Comparison of ENCODE assay signal across 8 mouse cellular contexts in genomic region chr3:97628391-97629001, GRCm38 (mm10). TPM values are rescaled to one million over a fixed set of nuclear protein-coding genes. Genes with fewer than 3 reads are reported as not detected.
A peak's percentile ranks its signal among the peaks of the same experiment; 100 is the strongest.
DNase-seq lines count a peak whose midpoint lies in the region; ATAC-seq and TF ChIP-seq lines count a peak whose summit lies in the region.

Fmo5 (plus strand) TSS chr3:97628804.

- TF ChIP-seq POLR2A in limb, embryonic 14.5 days (IDR thresholded peaks at IDR 0.05; ENCODE audit: borderline replicate concordance, extremely low read depth, insufficient read depth, insufficient read length): no peak

- 0 out of 2 replicates have a peak within 1 kb of the TSS, but pooled peaks have one; percentile 2 for H3K9ac ChIP-seq in forebrain, embryonic 15.5 days (replicated peaks)
- H3K9ac ChIP-seq in hindbrain, embryonic 11.5 days (ENCODE audit: low read depth, low read length): peak within 1 kb of the TSS; percentile 16; the same call in 1 of the 2 replicates
- H3K9ac ChIP-seq in limb, embryonic 14.5 days (ENCODE audit: low read depth, low read length, severe bottlenecking): peak within 1 kb of the TSS; percentile 37
- no peak within 1 kb of the TSS for H3K9ac ChIP-seq in midbrain, embryonic 15.5 days
- H3K9ac ChIP-seq in stomach, embryonic 14.5 days (replicated peaks; ENCODE audit: low read depth, low read length): peak within 1 kb of the TSS; percentile 48; the same call in 1 of the 2 replicates

- H3K4me1 ChIP-seq in forebrain, embryonic 15.5 days: 0 out of 2 replicates have a peak, but pooled peaks cover 6% of the 10 kb centered on the region
- no peaks in the 10 kb centered on the region for H3K4me1 ChIP-seq in hindbrain, embryonic 11.5 days (replicated peaks; ENCODE audit: control insufficient read depth, insufficient read depth, low read length)
- no peaks in the 10 kb centered on the region for H3K4me1 ChIP-seq in limb, embryonic 14.5 days (ENCODE audit: control insufficient read depth, insufficient read depth, low read length)
- H3K4me1 ChIP-seq in midbrain, embryonic 15.5 days: no peaks in the 10 kb centered on the region
- no peaks in the 10 kb centered on the region for H3K4me1 ChIP-seq in stomach, embryonic 14.5 days (ENCODE audit: control insufficient read depth, insufficient read depth, low read length)

- ATAC-seq in forebrain, embryonic 15.5 days (replicated peaks): peak; percentile 81; the same call in 1 of the 2 replicates
- no peak for ATAC-seq in hindbrain, embryonic 11.5 days (ENCODE audit: low FRiP score)
- ATAC-seq in limb, embryonic 14.5 days (ENCODE audit: low FRiP score, low read depth): peak; percentile 80
- ATAC-seq in midbrain, embryonic 15.5 days (replicated peaks): no peak
- peak; percentile 97 for ATAC-seq in stomach, embryonic 14.5 days (ENCODE audit: insufficient number of reproducible peaks, insufficient read depth, low FRiP score, low read depth)

- no peaks in the 10 kb centered on the region for H3K36me3 ChIP-seq in forebrain, embryonic 15.5 days
- H3K36me3 ChIP-seq in hindbrain, embryonic 11.5 days (ENCODE audit: control insufficient read depth, insufficient read depth, low read length): no peaks in the 10 kb centered on the region
- H3K36me3 ChIP-seq in limb, embryonic 14.5 days (ENCODE audit: control insufficient read depth, insufficient read depth, low read length): no peaks in the 10 kb centered on the region
- H3K36me3 ChIP-seq in midbrain, embryonic 15.5 days (replicated peaks): no peaks in the 10 kb centered on the region
- H3K36me3 ChIP-seq in stomach, embryonic 14.5 days (ENCODE audit: control insufficient read depth, insufficient read depth, low read length): no peaks in the 10 kb centered on the region

- peak within 1 kb of the TSS; percentile 38 for H3K4me2 ChIP-seq in forebrain, embryonic 15.5 days (replicated peaks)
- peak within 1 kb of the TSS; percentile 35; the same call in 1 of the 2 replicates for H3K4me2 ChIP-seq in hindbrain, embryonic 11.5 days (replicated peaks; ENCODE audit: low read depth, low read length)
- peak within 1 kb of the TSS; percentile 52 for H3K4me2 ChIP-seq in limb, embryonic 14.5 days (replicated peaks; ENCODE audit: low read depth, low read length, severe bottlenecking)
- peak within 1 kb of the TSS; percentile 39 for H3K4me2 ChIP-seq in midbrain, embryonic 15.5 days
- peak within 1 kb of the TSS; percentile 56 for H3K4me2 ChIP-seq in stomach, embryonic 14.5 days (replicated peaks; ENCODE audit: low read depth, low read length)

- H3K27ac ChIP-seq in forebrain, embryonic 15.5 days (replicated peaks): no peak within 1 kb of the TSS
- H3K27ac ChIP-seq in hindbrain, embryonic 11.5 days (ENCODE audit: low read depth, low read length): no peak within 1 kb of the TSS
- H3K27ac ChIP-seq in limb, embryonic 14.5 days (replicated peaks; ENCODE audit: low read depth, low read length): no peak within 1 kb of the TSS; the same call in 1 of the 2 replicates
- no peak within 1 kb of the TSS for H3K27ac ChIP-seq in midbrain, embryonic 15.5 days
- H3K27ac ChIP-seq in stomach, embryonic 14.5 days (ENCODE audit: low read length): no peak within 1 kb of the TSS

- H3K4me3 ChIP-seq in forebrain, embryonic 15.5 days: peak within 1 kb of the TSS; percentile 28
- H3K4me3 ChIP-seq in hindbrain, embryonic 11.5 days (ENCODE audit: low read depth, low read length): peak within 1 kb of the TSS; percentile 21
- H3K4me3 ChIP-seq in limb, embryonic 14.5 days (replicated peaks; ENCODE audit: low read length): peak within 1 kb of the TSS; percentile 38
- peak within 1 kb of the TSS; percentile 8; the same call in 1 of the 2 replicates for H3K4me3 ChIP-seq in midbrain, embryonic 15.5 days
- peak within 1 kb of the TSS; percentile 44 for H3K4me3 ChIP-seq in stomach, embryonic 14.5 days (ENCODE audit: low read depth, low read length)

- H3K27me3 ChIP-seq in forebrain, embryonic 15.5 days: no peaks in the 10 kb centered on the region
- no peaks in the 10 kb centered on the region for H3K27me3 ChIP-seq in hindbrain, embryonic 11.5 days (ENCODE audit: control insufficient read depth, insufficient read depth, low read length)
- H3K27me3 ChIP-seq in limb, embryonic 14.5 days (ENCODE audit: control insufficient read depth, insufficient read depth, low read length): no peaks in the 10 kb centered on the region
- no peaks in the 10 kb centered on the region for H3K27me3 ChIP-seq in midbrain, embryonic 15.5 days (replicated peaks)
- no peaks in the 10 kb centered on the region for H3K27me3 ChIP-seq in stomach, embryonic 14.5 days (ENCODE audit: control insufficient read depth, insufficient read depth, low read length)

- DNase-seq in A20 (ENCODE audit: low read depth, low spot score): peak; percentile 89
- DNase-seq in adrenal gland, postnatal 25 days: peak; percentile 73
- peak; percentile 26 for DNase-seq in hindbrain, embryonic 11.5 days (ENCODE audit: low spot score)
- peak; percentile 44 for DNase-seq in limb, embryonic 14.5 days (ENCODE audit: low spot score)
- DNase-seq in layer of hippocampus, postnatal 14 days (ENCODE audit: low spot score in 2 of 2): no peak

- 7% methylated on average over 18 of the region's 18 CpGs for WGBS in forebrain, embryonic 15.5 days
- 5% methylated on average over 18 of the region's 18 CpGs for WGBS in hindbrain, embryonic 11.5 days
- WGBS in limb, embryonic 14.5 days: 4% methylated on average over 18 of the region's 18 CpGs
- 10% methylated on average over 18 of the region's 18 CpGs for WGBS in midbrain, embryonic 15.5 days
- 1% methylated on average over 18 of the region's 18 CpGs for WGBS in stomach, embryonic 14.5 days

- no peaks in the 10 kb centered on the region for H3K9me3 ChIP-seq in forebrain, embryonic 15.5 days
- H3K9me3 ChIP-seq in hindbrain, embryonic 11.5 days (ENCODE audit: control insufficient read depth, low read length): no peaks in the 10 kb centered on the region
- H3K9me3 ChIP-seq in limb, embryonic 14.5 days (ENCODE audit: control insufficient read depth, low read length): no peaks in the 10 kb centered on the region
- H3K9me3 ChIP-seq in midbrain, embryonic 15.5 days: no peaks in the 10 kb centered on the region
- H3K9me3 ChIP-seq in stomach, embryonic 14.5 days (ENCODE audit: control insufficient read depth, low read depth, low read length): no peaks in the 10 kb centered on the region

RNA-seq across cellular contexts. Expression of gene Fmo5, which starts in this region (rescaled TPM):
- 10.7 and 13.1 TPM in 2 replicates for total RNA-seq in adrenal gland, postnatal 25 days (2021)
- polyA plus RNA-seq in forebrain, embryonic 15.5 days (2015; fragmentation: Nextera tagmentation; extraction: Ambion mirVana): 0.66 and 1.0 TPM in 2 replicates
- polyA plus RNA-seq in hindbrain, embryonic 11.5 days (2014; fragmentation: Nextera tagmentation; extraction: Ambion mirVana): 0.60 and 1.1 TPM in 2 replicates
- polyA plus RNA-seq in limb, embryonic 14.5 days (2012; rRNA removed): 2.2 and 2.3 TPM in 2 replicates
- 2.8 TPM in 2 replicates for polyA plus RNA-seq in limb, embryonic 14.5 days (2014; fragmentation: Nextera tagmentation; extraction: Ambion mirVana)
- polyA plus RNA-seq in midbrain, embryonic 15.5 days (2015; fragmentation: Nextera tagmentation; extraction: Ambion mirVana): 0.73 and 0.89 TPM in 2 replicates
- 2.9 and 3.4 TPM in 2 replicates for polyA plus RNA-seq in stomach, embryonic 14.5 days (2014; fragmentation: Nextera tagmentation; extraction: Ambion mirVana)
- 1 to 10 TPM; 2.0 to 3.1 TPM for total RNA-seq in layer of hippocampus, postnatal 14 days (2021)

Comparison
In these comparisons a context has a peak if more than half of its experiments do, and no peak if none do; other contexts are left out.
1. DNase-seq: peak in A20 (single experiment), adrenal gland, postnatal 25 days (single experiment), hindbrain, embryonic 11.5 days (single experiment) and limb, embryonic 14.5 days (single experiment); none in layer of hippocampus, postnatal 14 days (0 of 2).
2. ATAC-seq: peak in forebrain, embryonic 15.5 days (single experiment), limb, embryonic 14.5 days (single experiment) and stomach, embryonic 14.5 days (single experiment); none in hindbrain, embryonic 11.5 days (single experiment) and midbrain, embryonic 15.5 days (single experiment).
3. Peak in every context shown above with its lines, with median percentiles within 50 percentile points of each other: H3K4me2 ChIP-seq and H3K4me3 ChIP-seq.